Mouse (Mus musculus): ENCODE results near the gene Gm13090.

GRCm38 (mm10) chr4:151132493-151132892 lies 43.1 kb downstream of the Gm13090 start:
- TF ChIP-seq POLR2A (IDR thresholded peaks at IDR 0.05; ENCODE audit: insufficient read depth, low read depth, low read length): no peak
- TF ChIP-seq CTCF (IDR thresholded peaks at IDR 0.05; ENCODE audit: insufficient read depth, low read depth, low read length): no peak
